Mouse (Mus musculus) skeletal muscle tissue, adult 2 months (tissue): Measurements from ENCODE around the gene Fgf10.

Source experiments
- DNase-seq: peaks from one replicate; pipeline ENCODE4 v3.0.0-alpha.2; 2012; ENCODE audit warnings: low read depth, low spot score

Fgf10 gene

GRCm38 (mm10) chr13:118669491-118669890, at the start of gene Fgf10:
Gene Fgf10, plus strand, starts transcription at chr13:118669791.
- no peak for DNase-seq

- DNase-seq: no peak
Observed at GRCm38 (mm10) chr13:118629661-118630428, 39.7 kb upstream of the Fgf10 start.

- no peak for DNase-seq
Observed at GRCm38 (mm10) chr13:118631500-118631899, 38.1 kb upstream of the Fgf10 start.

DNA sequence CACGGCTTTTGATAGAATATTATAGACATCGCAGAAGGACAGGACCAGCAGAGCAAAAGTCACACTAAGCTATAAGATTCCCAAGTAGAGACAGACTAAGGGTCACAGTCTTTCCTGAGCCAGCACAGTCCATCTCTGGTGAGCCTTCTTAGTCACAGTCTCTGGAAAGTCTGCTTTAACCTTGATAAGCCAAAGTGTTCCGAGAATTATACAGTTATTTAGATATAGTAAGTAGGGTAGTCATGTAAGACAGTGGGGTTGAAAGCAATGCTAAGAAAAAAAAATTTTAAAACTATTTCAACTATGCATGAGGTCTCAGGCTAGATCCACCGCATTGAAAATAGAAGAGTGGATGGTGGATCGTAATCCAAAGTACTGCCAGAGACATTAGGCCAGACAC, 33.5 kb upstream of the Fgf10 start:
- no peak for DNase-seq

DNA sequence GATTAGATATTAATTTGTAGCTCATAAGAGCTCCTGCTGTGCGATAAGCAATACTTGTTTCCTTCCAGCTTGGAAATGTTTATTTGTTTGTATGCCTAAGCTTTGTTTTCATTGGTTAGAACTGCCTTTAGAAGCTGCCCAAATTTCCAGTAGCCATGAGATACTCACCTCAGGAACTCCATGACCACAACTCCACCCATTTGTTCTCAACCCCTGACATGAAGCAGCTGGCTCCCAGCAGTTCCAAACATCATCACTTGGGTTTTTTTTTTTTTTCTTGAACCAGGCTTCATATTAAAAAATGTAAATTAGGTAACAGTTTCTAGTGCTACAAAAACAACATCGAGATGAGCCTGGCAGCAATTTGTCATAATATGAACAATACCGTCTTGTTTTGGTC, 27.0 kb upstream of the Fgf10 start:
- DNase-seq: no peak

- no peak for DNase-seq
Observed at GRCm38 (mm10) chr13:118643138-118643537, 26.5 kb upstream of the Fgf10 start.

DNA sequence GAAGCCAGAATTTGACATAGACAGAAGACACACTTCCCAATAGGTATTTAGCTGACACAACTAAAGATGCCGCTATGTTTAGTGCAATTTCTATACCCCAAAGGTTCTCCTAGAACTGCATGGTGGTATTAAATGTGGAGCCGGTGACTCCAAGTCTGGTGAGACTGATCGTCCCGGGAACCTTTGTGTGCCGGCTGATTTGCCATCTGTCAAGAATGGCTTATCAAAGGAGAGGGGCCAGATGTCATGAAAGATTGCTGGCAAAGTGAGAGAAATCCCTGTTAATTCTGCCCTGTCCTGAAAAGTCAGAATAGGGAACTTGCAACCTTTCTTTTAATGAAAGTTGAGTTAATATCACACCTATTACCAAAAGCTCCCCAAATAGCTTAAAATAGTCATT, 12.6 kb upstream of the Fgf10 start:
- DNase-seq: no peak

GRCm38 (mm10) chr13:118658031-118658430, 11.6 kb upstream of the Fgf10 start:
- DNase-seq: no peak

DNA sequence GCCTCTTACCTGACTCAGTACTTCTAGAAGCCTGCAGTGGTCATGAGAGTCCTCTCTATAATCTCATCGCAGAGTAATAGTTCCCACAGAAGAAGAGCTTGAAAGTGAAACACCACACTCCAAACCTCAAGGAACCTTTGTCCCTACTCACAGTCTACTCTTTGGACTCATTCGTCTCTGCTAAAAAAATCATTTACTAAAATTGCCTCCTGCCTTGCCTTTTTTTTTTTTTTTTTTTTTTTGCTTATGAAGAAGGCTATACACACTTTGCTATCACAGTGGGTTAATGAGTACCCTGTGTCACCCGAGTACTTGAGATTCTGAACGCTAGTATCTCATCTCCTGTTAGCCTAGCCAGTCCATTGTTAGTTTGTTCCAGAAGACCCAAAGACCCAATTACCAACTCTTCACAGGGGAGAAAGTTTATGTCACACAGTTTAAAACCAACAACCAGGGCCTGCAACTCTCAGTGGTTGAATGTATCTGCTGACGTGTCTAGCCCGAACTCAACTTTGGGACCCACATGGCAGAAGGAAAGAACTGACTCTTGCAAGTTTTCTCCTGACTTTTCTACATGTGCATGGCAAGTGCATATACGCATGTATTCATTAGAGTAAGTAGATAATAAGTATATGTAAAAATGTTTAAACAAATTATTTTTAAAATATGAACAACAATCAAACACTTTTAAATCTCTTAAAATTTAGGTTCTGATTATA, 10.8 kb upstream of the Fgf10 start:
- DNase-seq: no peak

- no peak for DNase-seq
Observed at GRCm38 (mm10) chr13:118661664-118662063, 7.9 kb upstream of the Fgf10 start.

DNA sequence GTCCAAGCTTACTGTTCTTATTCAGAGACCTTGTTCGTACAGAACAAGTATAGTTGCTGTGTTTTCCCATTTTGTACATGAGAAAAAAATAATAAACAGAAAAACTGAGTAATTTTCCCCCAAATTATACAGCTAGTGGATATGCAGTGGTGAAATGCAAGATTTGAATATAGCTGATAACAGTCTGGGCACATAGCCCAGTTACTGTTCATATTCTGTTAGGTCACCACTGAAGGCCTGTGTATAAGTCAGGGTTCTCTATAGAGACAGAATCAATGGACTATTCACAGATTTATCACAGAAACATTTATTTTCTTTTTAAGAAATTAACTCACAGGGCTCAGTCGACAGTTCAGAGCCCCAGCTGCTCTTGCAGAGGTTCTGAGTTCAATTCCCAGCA, 4.7 kb upstream of the Fgf10 start:
- DNase-seq: no peak

DNA sequence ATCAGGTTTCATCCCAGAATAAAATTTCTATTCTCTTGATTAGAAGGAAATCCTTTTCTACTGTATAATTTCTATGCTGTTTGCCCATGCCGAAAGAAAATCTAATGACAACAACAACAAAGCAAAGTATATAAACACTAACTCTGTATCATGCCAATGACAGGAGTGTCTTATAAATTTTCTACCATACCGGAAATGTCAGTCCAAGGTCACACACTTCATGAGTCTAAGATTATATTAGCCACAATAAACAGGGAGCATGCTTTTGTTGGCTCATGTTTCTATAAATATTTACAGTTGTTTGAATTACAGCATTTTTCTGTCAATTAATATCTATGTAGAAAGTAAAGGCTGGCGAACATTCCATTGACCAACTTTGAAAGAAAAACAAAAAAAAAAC, 9.6 kb downstream of the Fgf10 start:
- no peak for DNase-seq

GRCm38 (mm10) chr13:118693049-118693448, 23.5 kb downstream of the Fgf10 start:
- no peak for DNase-seq

GRCm38 (mm10) chr13:118695103-118695502, 25.5 kb downstream of the Fgf10 start:
- DNase-seq: no peak

- DNase-seq: no peak
Observed at GRCm38 (mm10) chr13:118703727-118704126, 34.1 kb downstream of the Fgf10 start.

GRCm38 (mm10) chr13:118705716-118706115, 36.1 kb downstream of the Fgf10 start:
- no peak for DNase-seq

DNA sequence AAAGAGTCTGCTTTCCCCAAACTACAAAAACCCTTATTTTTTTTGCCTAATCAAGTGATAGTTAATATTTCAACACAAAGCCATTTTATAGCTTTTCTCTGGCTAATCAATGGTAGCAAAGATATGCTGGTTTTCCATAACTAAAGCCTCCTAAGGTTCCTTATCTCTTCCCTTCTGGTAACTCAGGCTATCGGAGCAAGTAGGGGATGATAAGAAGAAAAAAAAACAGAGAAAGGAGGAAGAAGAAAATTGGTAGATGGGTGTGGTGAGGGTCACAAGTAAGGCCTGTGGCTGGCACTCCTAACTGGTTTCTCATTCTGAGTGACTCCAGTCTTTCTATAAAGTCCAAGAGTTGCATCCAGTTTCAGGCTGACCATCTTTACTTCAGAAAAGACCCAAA, 40.3 kb downstream of the Fgf10 start:
- no peak for DNase-seq

DNA sequence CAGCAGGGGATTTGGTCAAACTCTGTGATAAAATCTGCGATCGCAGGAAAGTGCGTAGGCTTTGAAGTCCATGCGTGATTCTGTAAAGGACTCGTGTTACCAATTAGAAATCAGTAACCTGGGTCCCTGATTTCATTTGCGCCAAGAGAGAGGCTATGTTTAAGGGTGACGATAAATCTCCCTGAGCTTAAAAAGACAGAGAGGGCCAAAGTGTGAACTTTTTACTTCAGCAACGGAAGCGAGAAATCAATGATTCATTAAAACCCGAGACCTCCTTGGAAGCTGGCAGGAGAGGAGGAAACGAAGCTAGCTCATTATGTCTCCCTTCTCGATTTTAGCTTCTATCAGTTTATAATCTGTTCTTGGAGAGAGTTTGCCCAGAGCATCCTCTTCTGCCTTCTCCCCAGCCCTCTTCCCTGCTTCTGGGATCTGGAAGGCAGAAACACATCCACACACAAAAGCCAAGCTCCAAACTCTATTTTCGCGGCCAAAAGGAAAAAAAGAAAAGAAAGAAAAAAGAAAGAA, 44.1 kb downstream of the Fgf10 start:
- DNase-seq: no peak

DNA sequence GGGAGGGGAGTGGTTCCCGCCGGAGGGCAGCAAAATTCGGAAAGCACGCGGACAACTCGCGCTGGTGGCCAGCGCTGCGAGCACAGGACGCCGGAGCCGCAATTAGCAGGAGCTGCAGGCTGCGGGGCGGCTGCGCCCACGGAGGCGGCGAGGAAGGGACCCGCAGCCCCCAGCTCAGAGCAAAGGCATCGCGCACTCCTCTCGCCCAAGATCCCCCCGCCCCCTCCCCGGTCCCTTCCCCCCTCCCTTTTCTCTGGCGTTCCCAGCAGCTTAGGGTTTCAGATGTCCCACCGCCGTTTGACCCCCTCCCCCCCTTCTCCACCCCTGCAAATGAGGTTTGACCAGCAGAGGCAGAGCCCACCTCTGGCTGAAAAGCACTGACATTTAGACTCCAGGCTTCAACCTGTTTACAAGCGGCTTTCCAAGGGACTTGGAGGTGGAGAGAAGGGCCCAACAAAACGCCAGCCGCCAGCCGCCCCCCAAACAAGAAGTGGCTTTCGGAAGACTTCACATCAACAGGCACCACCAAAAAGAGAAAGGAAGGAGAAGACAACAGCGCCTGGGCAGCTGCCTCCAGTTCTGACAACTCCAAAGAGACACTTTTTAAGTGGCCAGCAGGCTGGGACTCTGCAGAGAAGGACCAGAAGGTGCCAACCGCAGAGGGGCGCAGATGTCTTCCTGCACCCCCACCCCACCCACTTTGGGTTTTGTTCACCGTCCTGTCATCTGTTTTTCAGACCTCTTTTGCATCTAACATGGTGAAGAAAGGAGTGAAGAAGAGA, 44.9 kb downstream of the Fgf10 start:
- no peak for DNase-seq

GRCm38 (mm10) chr13:118715066-118716018, 45.8 kb downstream of the Fgf10 start:
- no peak for DNase-seq

DNA sequence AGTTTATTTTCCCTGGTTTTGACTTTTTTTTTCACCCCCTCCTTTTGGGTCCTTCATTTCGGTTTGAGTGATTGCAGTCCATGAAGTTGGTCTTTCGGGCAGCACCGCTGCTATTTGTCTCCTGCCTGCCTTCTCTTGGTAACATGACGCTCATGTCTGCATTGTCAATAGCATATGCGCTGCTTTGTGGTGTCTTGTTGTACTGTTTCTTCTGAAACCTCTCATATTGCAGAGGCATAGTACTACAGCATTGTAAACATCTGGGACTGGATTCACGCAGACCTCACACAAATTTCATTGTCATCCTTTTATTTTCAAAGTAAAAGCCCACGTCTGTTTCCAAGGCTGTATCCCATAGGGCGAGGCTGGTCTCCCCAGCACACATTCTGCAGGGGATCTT, 46.7 kb downstream of the Fgf10 start:
- no peak for DNase-seq
